Mouse (Mus musculus) heart, embryonic 14.5 days (tissue): ENCODE measurements around the gene Duox1. TPM values are rescaled to one million over a fixed set of nuclear protein-coding genes. Genes with fewer than 3 reads are reported as not detected.

Source experiments
- ATAC-seq: fragments of 200-750 bp; cut with Nextera tagmentation; 2 replicates; pipeline ENCODE4 v1.8.0; 2017; ENCODE audit warnings: low read depth, moderate TSS enrichment; ENCODE audit not compliant: insufficient number of reproducible peaks, insufficient read depth, low FRiP score
- H3K27ac ChIP-seq, 2 experiments: fragments of 200-500 bp in 1 of 2; fragments of 300-500 bp in 1 of 2; sonication (generic) in 1 of 2; replicated peaks in 1 of 2; 2 replicates each; pipeline ENCODE4 v1.5.1; 2012 to 2014; ENCODE audit warnings: low read depth in 2 of 2, low read length in 2 of 2, control low read depth in 1 of 2, mild to moderate bottlenecking in 1 of 2, mixed read lengths in 1 of 2; ENCODE audit not compliant: control insufficient read depth in 1 of 2, insufficient read depth in 1 of 2
- H3K27me3 ChIP-seq: fragments of 300-500 bp; sonication (generic); 2 replicates; pipeline ENCODE4 v1.6.1; 2014; ENCODE audit warnings: mild to moderate bottlenecking, low read length, control low read depth; ENCODE audit not compliant: control insufficient read depth, insufficient read depth
- H3K36me3 ChIP-seq: fragments of 300-500 bp; sonication (generic); 2 replicates; pipeline ENCODE4 v1.6.1; 2014; ENCODE audit warnings: mild to moderate bottlenecking, control low read depth, low read length, mixed read lengths; ENCODE audit not compliant: control insufficient read depth, insufficient read depth
- H3K4me1 ChIP-seq, 2 experiments: fragments of 200-500 bp in 1 of 2; fragments of 300-500 bp in 1 of 2; sonication (generic) in 1 of 2; 2 replicates each; pipeline ENCODE4 v1.6.1; 2012 to 2014; ENCODE audit warnings: low read length in 2 of 2, control low read depth in 1 of 2, mixed read lengths in 1 of 2; ENCODE audit not compliant: control insufficient read depth in 2 of 2, insufficient read depth in 2 of 2
- H3K4me2 ChIP-seq: fragments of 300-500 bp; sonication (generic); 2 replicates; pipeline ENCODE4 v1.6.1; 2014; ENCODE audit warnings: mild to moderate bottlenecking, low read length
- H3K4me3 ChIP-seq, 2 experiments: fragments of 200-500 bp in 1 of 2; fragments of 300-500 bp in 1 of 2; sonication (generic) in 1 of 2; 2 replicates each; pipeline ENCODE4 v1.5.1; 2012 to 2014; ENCODE audit warnings: low read length in 2 of 2, mild to moderate bottlenecking in 2 of 2, control low read depth in 1 of 2, low read depth in 1 of 2, moderate library complexity in 1 of 2; ENCODE audit not compliant: control insufficient read depth in 1 of 2, insufficient read depth in 1 of 2
- H3K9ac ChIP-seq: fragments of 300-500 bp; sonication (generic); 2 replicates; pipeline ENCODE4 v1.6.1; 2014; ENCODE audit warnings: mild to moderate bottlenecking, low read length
- H3K9me3 ChIP-seq: fragments of 300-500 bp; sonication (generic); 2 replicates; pipeline ENCODE4 v1.6.1; 2016; ENCODE audit warnings: low read length, control low read depth; ENCODE audit not compliant: control insufficient read depth
- WGBS: fragments of 180-500 bp; shearing (Covaris S2); extraction: QIAGEN DNeasy Blood & Tissue Kit; methylation state at CpG from one replicate; pipeline ENCODE4 v1.1.7; 2014; 5-methylcytosine and 5-hydroxymethylcytosine counted together
- polyA plus RNA-seq: library from polyadenylated mRNA; unstranded; fragments of >200 nt; fragmentation: Nextera tagmentation; extraction: Ambion mirVana; gene quantifications from 2 replicates; pipeline ENCODE4 v1.2.1, GENCODE M21; 2014

Duox1 gene
- polyA plus RNA-seq, 1 experiment from 2014 or later = 0.05 TPM

GRCm38 (mm10) chr2:122366706-122367105, 51.2 kb downstream of the Duox1 start:
- 0 out of 2 replicates have a peak, but pooled peaks cover 7% of the 10 kb centered on the region for H3K36me3 ChIP-seq
- no peaks in the 10 kb centered on the region for H3K27me3 ChIP-seq
- H3K4me3 ChIP-seq = no peak overlapping the region; a peak in 1 of 4 replicates
- H3K9me3 ChIP-seq = no peaks in the 10 kb centered on the region
- H3K9ac ChIP-seq = no peak overlapping the region
- ATAC-seq = no peak
- H3K4me2 ChIP-seq = peak overlapping the region; percentile 77
- peaks cover 15 to 19% of the 10 kb centered on the region in 2 experiments for H3K4me1 ChIP-seq
- no peak overlapping the region for H3K27ac ChIP-seq
- 42% methylated on average over 5 of the region's 5 CpGs for WGBS

- no peak for ATAC-seq
- H3K27ac ChIP-seq = no peak overlapping the region
- no peaks in the 10 kb centered on the region for H3K9me3 ChIP-seq
- peak overlapping the region; percentile 77 for H3K4me2 ChIP-seq
- 52% methylated on average over 4 of the region's 4 CpGs for WGBS
- 0 out of 2 replicates have a peak, but pooled peaks cover 7% of the 10 kb centered on the region for H3K36me3 ChIP-seq
- H3K4me3 ChIP-seq = peak overlapping the region in 1 of 2 experiments; percentile 67; a peak in 2 of 4 replicates
- peaks cover 15 to 19% of the 10 kb centered on the region in 2 experiments for H3K4me1 ChIP-seq
- no peaks in the 10 kb centered on the region for H3K27me3 ChIP-seq
- no peak overlapping the region for H3K9ac ChIP-seq
These were observed 51.7 kb downstream of the Duox1 start for GRCm38 (mm10) chr2:122367181-122367580.

- Histone ChIP-seq H3K27ac (no peak overlapping the region), H3K9me3 (no peaks in the 10 kb centered on the region), H3K4me3 (peak overlapping the region; percentile 64 to 67), H3K27me3 (no peaks in the 10 kb centered on the region), H3K9ac (peak overlapping the region; percentile 81), H3K4me2 (peak overlapping the region; percentile 77), H3K36me3 (0 out of 2 replicates have a peak, but pooled peaks cover 7% of the 10 kb centered on the region), H3K4me1 (peaks cover 15 to 19% of the 10 kb centered on the region in 2 experiments)
- ATAC-seq = no peak
- WGBS = 30% methylated on average over 4 of the region's 4 CpGs
These were observed 52.2 kb downstream of the Duox1 start for GRCm38 (mm10) chr2:122367701-122368080.

GRCm38 (mm10) chr2:122368081-122368971, 52.9 kb downstream of the Duox1 start:
- H3K9me3 ChIP-seq = no peaks in the 10 kb centered on the region
- peak overlapping the region; percentile 77 for H3K4me2 ChIP-seq
- no peaks in the 10 kb centered on the region for H3K27me3 ChIP-seq
- peak; percentile 60 for ATAC-seq
- H3K4me3 ChIP-seq = peak overlapping the region; percentile 64 to 67
- WGBS = 2% methylated on average over 27 of the region's 55 CpGs
- peak overlapping the region; percentile 81 for H3K9ac ChIP-seq
- H3K4me1 ChIP-seq = peaks cover 15 to 19% of the 10 kb centered on the region in 2 experiments
- 0 out of 2 replicates have a peak, but pooled peaks cover 7% of the 10 kb centered on the region for H3K36me3 ChIP-seq
- no peak overlapping the region; a peak in 1 of 4 replicates for H3K27ac ChIP-seq

- peak; percentile 91 for ATAC-seq
- peak within 1 kb of the TSS; percentile 81 for H3K9ac ChIP-seq
- 1% methylated on average over 34 of the region's 54 CpGs for WGBS
- H3K9me3 ChIP-seq = no peaks in the 10 kb centered on the region
- no peaks in the 10 kb centered on the region for H3K36me3 ChIP-seq
- H3K27me3 ChIP-seq = no peaks in the 10 kb centered on the region
- H3K4me3 ChIP-seq = peak within 1 kb of the TSS; percentile 64 to 67
- peak within 1 kb of the TSS; percentile 77 for H3K4me2 ChIP-seq
- H3K27ac ChIP-seq = no peak within 1 kb of the TSS; a peak in 1 of 4 replicates
- H3K4me1 ChIP-seq = peaks cover 15 to 19% of the 10 kb centered on the region in 2 experiments
These were observed 53.7 kb downstream of the Duox1 start, which contains the start of gene Shf for GRCm38 (mm10) chr2:122368995-122369739. Gene Shf (minus strand): TSS chr2:122369162.

- H3K27me3 ChIP-seq = no peaks in the 10 kb centered on the region
- no peak overlapping the region for H3K4me2 ChIP-seq
- no peaks in the 10 kb centered on the region for H3K9me3 ChIP-seq
- H3K4me1 ChIP-seq = peaks cover 17 to 19% of the 10 kb centered on the region in 2 experiments
- whole genome bisulfite sequencing = 47% methylated on average over 10 of the region's 10 CpGs
- H3K4me3 ChIP-seq = no peak overlapping the region
- no peak overlapping the region for H3K27ac ChIP-seq
- no peak overlapping the region for H3K9ac ChIP-seq
- no peaks in the 10 kb centered on the region for H3K36me3 ChIP-seq
- no peak for ATAC-seq
These were observed 54.8 kb downstream of the Duox1 start for GRCm38 (mm10) chr2:122370101-122370750.

- Histone ChIP-seq H3K9me3 (no peaks in the 10 kb centered on the region), H3K4me2 (no peak overlapping the region), H3K4me3 (no peak overlapping the region), H3K27ac (no peak overlapping the region), H3K4me1 (peaks cover 13 to 14% of the 10 kb centered on the region in 2 experiments), H3K9ac (no peak overlapping the region), H3K36me3 (no peaks in the 10 kb centered on the region), H3K27me3 (no peaks in the 10 kb centered on the region)
- ATAC-seq = no peak
- WGBS = 66% methylated on average over 3 of the region's 3 CpGs
These were observed 56.6 kb downstream of the Duox1 start for GRCm38 (mm10) chr2:122372067-122372466.
